Mouse (Mus musculus) thymus, postnatal 4 days (tissue): Measurements from ENCODE around the gene Nacc1.

Experiments
- DNase-seq: peaks from one replicate; pipeline ENCODE4 v3.0.0; 2021

Gene Nacc1

DNA sequence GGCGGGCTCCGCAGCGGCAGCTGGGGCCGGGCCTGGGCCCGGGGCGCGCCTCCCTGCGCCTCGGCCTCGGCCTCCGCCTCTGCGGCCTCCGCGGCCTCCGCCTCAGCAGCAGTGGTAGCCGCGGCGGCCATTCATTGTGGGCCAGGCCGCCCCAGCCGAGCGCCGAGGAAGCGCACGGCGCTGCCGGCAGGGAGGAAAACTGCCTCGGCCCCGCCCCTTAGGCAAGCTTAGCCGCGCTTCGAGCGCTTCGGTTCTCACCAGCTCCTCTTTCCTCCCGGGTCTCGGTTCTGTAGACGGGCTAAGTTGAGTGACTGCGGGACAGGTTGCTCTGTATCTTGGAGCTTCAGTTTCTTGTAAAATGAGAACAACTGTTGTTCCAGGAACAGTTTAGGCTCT is at the start of gene Nacc1:
Nacc1 (minus strand) TSS at position 158 of the 396 bp plus-strand sequence.
- peak; percentile 94 for DNase-seq

DNA sequence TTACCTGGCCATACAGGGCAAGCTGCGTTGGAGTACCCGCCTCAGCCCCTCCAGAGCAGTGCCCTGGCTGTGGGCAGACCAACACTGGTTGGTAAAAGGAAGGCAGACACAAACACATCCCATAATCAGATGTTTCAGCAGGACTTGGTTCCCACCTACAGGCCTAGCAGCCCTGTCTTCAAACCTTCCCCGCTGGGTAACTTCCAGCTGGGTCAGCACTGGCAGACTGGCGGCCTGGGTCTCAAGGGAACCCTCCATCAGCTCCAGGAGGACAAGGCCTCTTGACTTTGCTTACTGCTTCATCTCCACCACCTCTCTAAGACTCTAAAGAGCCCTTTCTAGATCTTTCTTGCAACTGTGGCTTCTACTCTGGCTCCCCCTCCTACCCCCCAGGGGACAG is 48.9 kb upstream of the Nacc1 start:
- DNase-seq = no peak

DNA sequence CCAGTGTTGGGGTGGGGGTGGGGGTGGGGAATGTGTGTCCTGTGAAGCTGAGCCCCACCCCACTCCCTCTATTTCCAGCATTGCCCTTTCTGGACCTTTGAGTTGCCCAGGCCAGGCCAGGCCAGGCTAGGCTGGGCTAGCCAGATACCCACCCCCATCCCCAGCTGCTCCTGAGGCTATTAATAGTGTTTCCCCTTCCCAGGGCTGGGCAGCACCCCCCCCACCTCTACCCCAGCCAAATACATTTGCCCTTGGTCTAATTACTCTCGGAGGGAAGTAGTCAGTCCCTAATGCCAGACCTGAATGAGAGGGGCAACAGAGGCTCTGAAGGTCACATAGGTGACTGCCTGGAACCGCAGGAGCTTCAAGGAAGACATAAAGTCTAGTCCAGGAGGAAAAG is 47.9 kb upstream of the Nacc1 start:
- DNase-seq = no peak

DNA sequence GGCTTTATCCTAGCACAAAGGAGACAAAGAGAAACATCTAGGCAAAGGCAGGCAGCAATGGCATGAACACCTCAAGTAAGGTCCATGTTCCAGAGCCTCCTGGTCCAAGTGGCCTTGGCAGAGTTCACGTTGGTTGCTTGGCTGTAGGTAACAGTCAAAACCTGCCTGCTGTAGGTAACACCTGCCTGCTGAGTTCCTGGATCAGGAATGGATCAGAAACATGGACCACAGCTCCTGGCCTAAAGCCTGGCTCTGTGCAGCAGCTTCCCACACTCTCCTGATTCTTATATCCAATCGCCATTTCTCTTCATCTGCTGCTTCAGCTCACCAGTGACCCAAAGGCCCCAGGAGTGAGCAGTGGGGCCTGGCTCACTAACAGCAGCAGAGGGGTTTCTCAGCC is 47.0 kb upstream of the Nacc1 start:
- DNase-seq = no peak

DNA sequence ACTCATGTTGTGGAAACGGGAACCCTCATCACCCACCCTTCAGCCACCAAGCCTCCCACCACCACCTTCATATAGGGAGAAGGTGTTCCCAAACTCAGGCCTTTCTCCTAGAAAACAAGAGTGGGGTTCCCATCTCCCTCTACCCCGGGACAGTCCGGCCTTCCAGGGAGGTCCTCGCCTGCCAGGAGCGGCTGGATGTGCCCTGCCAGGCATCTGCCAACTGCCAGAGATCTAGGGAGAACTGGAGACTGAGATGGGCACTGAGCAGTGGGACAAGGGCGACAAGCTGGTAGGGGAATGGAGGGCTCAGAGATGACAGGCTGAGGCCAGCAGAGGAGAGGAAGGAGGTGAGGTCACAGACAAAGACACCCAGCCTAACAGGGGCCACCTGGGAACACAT is 46.3 kb upstream of the Nacc1 start:
- DNase-seq = no peak

DNA sequence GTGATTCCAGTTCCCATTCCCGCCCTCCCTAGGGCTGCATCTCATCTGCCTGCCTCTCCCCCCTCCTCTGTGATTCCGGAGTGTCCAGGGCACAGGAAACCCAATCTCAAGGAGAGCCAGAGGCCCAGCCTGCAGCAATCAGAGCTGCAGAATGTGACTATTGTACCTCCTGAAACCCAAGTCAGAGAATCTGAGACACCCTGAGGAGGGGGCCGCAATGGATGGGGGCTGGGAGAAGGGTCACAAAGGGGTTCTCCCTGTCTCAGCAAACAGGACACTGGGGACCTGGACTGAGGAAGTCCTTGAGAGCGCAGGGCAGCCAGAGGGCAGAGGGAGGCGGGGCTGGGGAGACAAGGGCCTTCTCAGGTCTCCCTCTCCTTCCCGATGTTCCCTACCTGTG is 45.3 kb upstream of the Nacc1 start:
- no peak for DNase-seq

DNA sequence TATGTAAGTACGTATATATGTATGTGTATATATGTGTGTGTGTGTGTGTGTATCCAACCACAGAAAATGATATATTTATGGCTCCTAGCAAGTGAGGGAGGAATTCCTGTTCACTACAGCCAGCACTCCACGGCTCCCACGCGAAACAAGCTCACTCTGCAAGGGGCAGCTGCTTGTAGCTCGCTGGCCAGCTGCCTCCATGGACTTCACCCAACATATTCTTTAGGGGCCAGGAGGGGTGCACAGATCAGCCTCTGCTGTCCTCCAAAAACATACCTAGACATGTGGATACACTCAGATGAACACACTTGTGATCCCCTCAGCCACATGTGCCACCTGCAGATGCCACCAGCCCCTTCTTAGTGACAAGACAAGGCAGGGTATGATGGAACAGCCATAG is 44.9 kb upstream of the Nacc1 start:
- DNase-seq = no peak

DNA sequence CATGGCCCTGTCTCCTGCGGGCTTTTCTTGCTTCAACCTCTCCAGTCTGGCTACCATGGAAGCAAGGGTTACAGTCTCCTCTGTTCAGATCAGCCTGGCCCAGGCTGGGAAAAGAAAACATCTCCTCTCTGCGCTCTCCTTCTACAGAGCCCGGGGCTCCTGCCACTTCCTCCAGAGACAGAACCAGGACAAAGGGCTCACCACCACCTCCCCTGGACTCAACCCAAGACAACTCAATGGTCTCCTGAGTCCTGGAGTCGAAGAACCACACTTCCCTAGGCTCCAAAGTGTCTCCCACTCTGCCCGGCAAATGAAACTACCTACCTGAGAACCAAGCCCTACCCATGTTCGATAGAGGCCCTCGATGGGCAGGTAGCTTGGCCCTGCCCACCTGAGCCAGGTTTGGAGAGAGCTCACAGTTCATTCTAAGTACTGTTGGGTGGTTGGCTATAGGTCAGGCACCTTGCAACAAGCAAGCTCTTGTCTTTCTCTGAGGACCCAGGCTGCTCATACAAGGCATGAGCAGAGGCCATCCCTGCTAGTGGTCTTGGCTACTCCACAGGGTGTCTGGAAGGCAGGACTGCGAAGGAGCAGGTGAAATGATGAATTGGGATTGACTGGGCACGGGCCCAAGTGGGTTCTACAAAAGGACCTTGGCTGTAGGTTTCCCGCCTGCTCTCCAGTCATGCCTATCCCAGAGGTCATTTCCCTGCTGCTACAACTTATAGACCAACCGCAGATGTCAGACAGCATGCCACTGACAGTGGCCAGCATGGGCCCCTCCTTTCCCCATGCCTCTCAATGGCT is 43.9 kb upstream of the Nacc1 start:
- no peak for DNase-seq

DNA sequence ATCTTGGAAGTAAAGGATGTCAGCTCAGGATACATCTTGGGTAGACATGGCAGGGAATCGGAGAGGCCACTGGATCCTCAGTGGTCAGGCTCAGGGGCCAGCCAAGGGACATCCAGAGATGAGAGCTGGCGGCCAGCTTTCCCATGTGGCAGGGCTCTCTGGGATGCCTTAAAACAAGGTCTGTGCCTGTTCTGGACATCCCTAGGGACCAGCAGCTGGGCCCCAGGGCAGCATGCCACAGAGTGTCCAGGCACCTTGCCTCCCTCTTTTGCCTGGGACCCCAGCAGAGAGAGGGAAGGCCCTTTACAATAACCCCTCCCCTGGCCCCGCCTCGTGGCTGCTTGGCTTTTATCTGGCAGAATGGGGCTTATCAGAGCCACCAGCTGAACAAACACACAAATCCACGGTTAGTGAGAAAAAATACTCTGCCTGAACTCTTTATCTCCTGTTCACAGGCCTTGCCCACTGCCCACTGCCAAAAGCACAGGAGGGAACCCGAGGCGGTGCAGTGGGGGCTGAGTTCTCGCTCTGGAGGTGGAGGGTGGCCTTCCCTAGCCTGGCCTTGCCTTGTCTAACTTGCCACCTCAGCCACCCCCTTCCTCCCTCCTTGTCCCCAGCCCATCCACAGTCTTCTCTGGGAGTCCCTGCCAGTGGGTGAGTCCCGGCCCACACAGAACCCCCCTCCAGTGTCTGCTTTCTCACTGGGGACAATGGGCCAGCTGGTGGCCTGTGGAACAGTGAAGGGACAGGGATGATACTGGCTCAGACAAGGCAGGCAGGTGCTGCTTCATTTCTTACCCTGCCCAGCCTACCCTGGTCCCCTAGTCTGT is 43.1 kb upstream of the Nacc1 start:
- no peak for DNase-seq

DNA sequence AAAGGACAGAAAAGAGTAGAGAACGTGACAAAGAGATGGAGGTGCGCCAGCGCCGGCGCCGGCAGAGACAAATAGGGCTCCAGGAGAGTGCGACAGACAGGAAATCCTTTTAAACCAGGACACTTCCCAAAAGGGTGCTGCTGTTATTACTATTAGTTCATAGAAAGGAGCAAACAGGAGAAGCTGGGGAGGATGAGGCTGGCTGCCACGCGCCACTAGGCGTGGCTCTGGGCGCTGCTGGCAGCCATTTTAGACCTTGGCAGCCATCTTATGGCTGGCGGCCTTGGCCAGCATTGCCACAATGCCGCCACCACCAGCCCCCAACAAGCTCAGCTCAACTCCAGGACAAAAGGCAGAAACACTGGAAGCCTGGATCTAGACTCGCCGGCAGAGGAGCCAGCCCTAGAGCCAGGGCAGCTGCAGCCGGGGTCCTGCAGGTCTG is 42.3 kb upstream of the Nacc1 start:
- DNase-seq = no peak

DNA sequence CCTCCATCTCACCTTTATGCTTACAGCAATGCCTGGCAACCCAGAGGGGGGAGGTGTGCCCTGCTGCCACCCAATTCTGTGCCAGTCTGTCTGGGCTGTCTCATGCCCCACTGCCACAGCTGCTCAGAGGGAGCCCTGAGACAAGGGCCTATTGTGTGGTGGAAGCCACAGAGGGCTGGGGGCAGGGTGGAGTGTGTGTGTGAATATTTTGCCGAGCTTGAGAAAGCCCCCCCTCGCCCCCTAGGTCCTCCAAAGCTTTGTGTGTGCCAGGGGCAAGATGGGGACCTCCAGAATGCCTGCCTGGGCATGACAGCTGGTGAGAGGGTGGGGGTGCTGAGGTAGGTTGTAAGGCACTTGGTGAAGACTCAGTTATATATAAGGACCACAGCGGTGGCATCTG is 40.8 kb upstream of the Nacc1 start:
- DNase-seq = no peak

DNA sequence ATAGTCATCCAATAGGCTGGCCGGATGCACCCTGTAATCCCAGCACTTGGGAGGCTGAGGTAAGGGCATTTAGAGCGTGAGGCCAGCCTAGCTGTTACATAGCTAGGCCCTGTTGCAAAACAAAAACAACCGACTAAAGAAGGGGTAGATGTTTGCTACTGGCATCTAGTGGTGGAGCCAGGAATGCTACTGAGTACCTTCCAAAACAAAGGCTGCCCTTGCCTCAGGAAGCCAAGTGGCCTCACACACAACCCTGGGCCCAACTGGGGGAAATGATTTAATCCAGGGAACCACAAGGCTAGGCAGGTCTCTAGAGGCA is 38.2 kb upstream of the Nacc1 start:
- DNase-seq = no peak

DNA sequence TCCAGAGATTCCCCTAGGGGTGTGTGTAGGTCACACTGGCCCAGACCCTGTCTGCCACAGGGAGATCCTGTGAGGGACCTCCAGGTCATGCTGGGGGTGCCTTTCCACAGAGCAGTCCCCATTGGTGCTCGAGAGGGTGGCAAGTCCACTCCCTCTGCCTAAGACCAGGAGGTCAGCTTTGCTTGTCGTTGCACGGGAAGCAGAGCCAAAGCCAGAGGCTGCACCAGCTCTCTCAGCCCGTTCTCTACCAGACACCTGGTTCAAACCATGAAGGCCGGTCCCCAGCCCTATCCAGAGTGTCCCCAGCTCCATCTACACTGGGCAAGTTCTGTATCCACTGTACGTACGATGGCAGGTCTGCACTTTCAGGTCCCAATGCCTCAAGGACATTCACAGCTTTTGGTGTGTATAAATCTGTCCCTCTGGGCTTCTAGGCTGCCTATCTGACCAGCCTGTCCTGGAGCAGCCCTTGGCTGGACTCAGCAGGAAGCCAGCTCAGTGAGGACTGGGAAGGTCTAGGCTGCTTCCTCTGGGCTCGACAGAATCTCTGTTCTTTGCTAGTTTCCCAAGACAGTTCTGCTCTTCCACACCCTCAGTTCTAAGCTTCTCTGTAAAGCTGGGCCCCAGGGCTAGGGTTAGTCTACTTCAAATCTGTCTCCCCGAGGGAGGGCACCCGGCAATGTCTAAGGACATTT is 37.7 kb upstream of the Nacc1 start:
- no peak for DNase-seq

DNA sequence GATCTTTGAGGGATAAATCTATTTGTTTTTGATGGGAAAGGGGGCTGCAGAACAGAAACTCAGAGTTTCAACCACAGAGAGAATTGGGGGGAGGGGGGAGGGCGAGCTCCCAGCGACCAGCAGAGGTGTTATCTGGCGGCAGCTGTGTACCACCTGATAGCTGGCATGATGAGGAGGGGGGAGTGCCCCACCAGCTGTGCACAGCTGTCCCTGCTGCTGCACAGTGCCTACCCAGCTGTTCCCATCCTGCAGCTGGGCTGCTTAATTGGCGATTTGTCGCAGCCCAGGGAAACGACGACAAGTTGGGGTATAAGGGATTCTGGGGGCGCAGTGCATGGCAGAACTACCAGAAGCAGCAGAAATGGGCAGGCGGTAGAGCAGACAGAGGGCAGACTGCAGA is 37.0 kb upstream of the Nacc1 start:
- peak; percentile 40 for DNase-seq

DNA sequence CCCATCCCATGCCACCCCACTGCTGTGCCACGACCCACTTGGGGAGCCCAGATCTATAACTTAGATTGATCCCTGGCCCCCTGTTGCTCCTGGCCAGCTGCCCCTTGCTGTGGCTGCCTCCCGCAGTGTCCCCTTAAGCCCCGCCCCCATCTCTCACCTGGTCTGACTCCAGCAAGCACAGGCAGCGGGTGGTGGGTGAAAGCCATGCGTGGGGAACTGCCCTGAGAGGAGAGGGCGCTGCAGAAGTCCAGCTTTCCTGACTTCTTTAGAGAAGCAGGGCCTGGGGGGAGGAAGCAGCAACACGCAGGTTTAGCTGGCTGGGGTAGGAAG is 35.9 kb upstream of the Nacc1 start:
- peak; percentile 67 for DNase-seq

DNA sequence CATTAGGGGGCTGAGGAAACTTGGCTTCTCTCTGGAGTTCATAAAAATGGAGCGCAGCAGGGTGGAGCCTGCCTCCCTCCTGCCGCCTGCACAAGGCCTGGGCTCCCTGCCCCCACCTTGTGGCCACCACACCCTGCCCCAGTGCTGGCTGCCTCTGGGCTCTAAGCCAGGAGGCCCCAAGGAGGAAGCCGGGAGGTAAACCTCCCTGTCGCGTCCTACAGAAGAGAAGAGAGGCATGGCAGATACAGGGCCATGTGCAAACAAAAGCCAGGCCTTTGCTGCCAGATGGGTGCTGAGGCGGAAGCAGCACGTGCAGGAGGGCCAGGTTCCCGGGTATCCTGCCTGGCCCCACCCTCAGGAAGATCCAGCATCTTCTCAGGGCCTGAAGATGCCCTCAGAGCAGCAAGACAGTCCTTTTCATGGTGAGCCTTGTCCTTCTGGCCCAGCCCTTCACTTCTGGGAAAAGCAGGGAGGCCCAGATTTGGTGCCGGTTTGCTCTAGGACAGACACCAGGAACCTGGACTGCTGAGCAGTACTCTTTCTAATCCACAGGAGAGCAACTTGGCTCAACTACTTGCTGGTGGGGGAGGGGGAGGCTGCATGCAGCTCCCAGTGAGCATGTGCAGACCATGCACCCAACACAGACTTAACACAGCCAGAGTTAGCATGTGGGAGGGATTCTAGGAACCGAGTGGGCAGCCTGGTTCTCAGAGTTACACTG is 35.3 kb upstream of the Nacc1 start, which contains the start of gene G430095P16Rik:
G430095P16Rik (plus strand) TSS at position 158 of the 721 bp plus-strand sequence.
- DNase-seq = peak; percentile 71

DNA sequence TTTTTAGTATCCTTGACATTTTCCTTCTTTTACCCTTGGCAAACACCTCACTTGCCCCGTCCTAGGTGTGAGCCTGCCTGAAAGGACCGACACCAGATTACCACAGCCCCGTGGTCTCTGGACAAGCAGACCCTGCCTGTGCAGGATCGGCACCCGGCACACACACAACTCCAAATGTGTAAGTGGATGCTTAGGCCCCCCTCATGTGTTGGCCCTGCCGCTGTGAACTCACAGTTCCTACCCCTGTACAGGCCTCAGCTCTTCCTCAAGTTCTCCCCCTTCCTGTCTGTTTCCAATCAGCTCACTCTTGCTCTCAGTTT is 34.8 kb upstream of the Nacc1 start:
- DNase-seq = no peak

DNA sequence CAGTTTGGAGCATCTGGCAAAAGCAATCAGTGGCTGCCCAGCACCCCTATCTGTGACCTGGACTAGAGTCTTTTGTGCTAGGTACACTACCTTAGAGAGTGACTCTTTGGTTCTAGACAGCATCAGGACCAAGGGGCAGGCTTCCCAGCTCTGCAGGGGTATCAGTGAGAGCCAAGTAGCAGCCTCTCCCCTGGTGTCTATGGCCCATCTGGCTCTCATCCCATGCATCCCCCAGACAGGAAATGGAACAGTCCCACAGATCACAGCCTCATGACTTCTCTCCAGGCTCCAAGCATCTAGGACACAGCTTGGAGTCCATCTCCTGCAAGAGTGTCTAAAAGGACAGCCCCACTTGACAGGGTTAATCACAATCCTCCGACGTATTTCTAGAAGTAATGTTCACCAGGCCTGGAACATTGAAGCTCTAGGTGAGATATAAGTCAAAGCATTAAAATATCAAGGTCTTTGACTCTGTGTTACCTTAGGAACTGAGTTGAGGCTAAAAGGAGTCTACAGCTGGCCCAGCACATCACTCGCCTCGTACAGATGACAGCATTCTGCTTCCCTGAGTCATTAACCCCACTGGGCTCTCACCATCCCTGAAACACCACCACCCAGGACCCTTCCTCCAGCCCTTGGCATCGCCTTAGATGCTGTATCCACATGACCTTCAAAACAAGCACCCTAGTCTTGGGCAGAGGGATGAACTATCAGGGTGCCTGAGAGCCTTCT is 31.5 kb upstream of the Nacc1 start:
- no peak for DNase-seq

DNA sequence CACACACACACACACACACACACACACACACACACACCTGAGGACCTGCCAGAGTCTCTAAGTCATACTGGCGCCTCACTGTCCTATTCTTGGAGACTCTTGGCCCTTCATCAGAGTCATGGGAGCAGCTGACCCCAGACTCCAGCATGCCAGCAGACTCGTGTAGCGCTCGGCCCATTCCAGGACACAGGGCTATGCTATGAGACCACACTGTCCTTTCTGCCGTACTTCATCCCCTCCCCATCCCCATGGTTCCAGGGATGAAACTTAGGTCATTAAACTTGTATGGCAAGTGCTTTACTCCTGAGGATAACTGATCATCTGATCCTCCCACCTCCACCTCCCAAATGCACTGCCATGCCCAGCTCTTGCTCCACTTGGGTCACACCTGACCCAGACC is 30.8 kb upstream of the Nacc1 start:
- no peak for DNase-seq

DNA sequence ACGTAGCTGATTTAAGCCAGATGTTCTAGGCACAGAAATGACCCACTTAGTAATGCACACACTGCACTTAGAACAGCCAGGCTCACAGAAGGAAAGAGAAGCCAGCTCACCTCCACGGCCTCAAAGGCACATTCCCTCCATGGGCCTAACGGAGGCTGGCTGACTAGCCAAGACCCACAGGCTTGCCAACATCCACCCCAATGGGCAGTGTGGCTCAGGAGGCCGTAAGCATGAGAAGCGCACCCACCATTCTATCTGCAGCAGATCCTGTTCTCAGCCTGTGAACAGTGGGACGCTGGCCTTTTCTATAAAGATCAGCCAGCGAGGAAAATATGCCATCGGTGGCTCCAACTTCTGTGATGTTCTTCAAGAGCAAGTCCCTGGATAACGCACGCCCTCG is 29.1 kb upstream of the Nacc1 start:
- DNase-seq = no peak

DNA sequence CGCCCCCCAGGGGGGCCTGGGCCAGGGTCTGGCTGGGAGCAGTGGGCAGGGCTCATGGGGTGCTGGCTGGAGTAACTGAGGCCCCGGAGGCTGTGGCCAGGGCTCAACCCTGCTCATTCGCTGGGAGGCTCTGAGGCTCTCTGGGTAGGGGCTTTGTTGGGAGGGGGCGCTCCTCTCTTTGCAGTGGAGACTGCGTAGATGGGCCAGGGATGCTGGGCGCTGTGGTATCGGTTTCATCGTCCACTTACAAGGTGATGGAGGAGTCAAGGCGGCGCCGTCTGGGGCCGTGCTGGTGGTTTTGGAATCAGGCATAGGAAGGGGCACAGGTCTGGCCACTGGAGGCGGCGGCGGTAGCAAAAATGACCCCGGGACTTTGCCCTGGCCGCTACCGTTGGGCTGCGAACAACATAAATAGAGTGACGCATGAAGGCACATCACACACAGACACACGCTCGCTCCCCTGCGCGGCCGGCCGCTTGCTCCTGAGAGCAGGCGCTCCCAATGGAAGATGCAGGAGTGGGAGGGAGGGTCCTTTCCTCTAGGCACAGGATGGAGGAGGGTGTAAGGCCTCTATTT is 28.3 kb upstream of the Nacc1 start:
- no peak for DNase-seq

DNA sequence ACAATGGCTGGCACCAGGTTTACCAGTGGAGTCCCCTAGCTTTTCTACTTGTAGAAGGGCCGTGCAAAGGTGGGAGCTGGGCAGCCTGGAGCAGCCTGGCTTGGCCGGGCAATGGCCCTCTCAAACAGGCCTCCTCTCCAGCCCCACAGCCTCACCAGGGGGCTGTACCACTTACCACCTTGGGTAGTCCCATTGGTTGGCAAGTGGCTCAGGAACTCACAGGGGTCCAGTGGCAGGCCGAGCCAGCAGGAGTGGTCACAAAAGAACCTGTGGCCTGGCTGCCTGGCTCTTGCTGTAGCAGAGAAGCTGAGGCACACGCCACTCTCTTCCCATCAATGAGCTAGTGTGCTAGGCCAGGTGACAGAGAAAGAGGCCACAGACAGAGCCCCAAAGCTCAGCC is 26.5 kb upstream of the Nacc1 start:
- no peak for DNase-seq
